Mouse (Mus musculus): ENCODE data around the gene Pafah1b3. TPM values are rescaled to one million over a fixed set of nuclear protein-coding genes. Genes with fewer than 3 reads are reported as not detected.

The Pafah1b3 gene
- total and polyA plus RNA-seq, 3 experiments, result 85.6 to 180 (median 110) TPM

DNA sequence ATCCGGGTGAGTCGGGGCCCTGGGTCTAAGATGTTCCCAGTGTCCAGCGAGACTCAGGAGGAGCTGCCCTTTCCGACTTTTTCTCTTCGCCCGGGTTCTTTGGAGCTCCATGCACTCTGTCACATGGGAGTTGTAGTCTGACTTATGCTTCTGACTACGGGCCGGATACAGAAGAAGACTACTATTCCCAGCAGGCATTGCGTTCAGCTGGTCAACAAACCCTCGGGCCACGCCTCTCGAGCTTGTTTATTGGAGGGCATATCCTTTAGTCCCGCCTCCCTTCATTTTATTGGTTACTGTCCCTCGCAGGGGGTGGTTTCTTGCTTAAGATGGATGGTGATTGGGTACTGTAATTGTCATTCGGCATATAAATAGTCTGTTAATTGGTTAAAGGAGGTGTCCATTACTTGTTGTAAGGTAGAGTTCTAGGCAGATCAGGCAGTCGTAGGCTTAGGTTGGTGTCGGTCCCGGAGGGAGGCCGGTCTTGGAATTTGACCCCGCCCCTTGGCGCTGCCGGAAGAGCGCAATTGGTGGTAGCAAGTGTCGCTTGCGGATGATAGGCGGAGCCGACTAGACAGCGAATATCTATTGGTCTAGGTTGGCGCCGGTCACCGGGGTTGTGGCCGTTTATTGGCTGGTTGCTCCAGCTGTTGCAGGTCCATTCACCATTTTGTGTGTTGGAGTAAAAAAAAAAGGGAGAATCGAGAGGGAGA is 29.9 kb downstream of the Pafah1b3 start (continued):
- 0 out of 2 replicates have a peak, but pooled peaks have one; percentile 16 for TF ChIP-seq MYC (IDR thresholded peaks at IDR 0.05; ENCODE audit: low read depth, low read length)
- no peak for TF ChIP-seq BHLHE40 (IDR thresholded peaks at IDR 0.05; ENCODE audit: borderline replicate concordance, low read depth, low read length)
- peak; percentile 97 for TF ChIP-seq HCFC1 (IDR thresholded peaks at IDR 0.05; ENCODE audit: low read depth, low read length)
- TF ChIP-seq TCF12 (IDR thresholded peaks at IDR 0.05; ENCODE audit: low read depth, low read length), result no peak; the same call in 1 of the 2 replicates
- no peak for TF ChIP-seq CTCF (IDR thresholded peaks at IDR 0.05 in 2 of 3, conservative IDR thresholded peaks at IDR 0.05 in 1 of 3; ENCODE audit: control insufficient read depth in 1 of 3, insufficient read depth in 1 of 3, low read depth in 2 of 3, low read length in 3 of 3, poor library complexity in 1 of 3, severe bottlenecking in 1 of 3)

- peaks cover 20% of the 10 kb centered on the region for H3K79me2 ChIP-seq (ENCODE audit: control insufficient read depth, insufficient read depth, low read length, poor library complexity)
- H3K36me3 ChIP-seq (ENCODE audit: control insufficient read depth in 1 of 2, insufficient read depth in 2 of 2, low read length in 2 of 2), result peaks cover 0 to 20% of the 10 kb centered on the region in 2 experiments; a peak in 2 of 4 replicates
- H3K4me3 ChIP-seq (ENCODE audit: control insufficient read depth in 1 of 2, insufficient read depth in 1 of 2, low read depth in 2 of 2, low read length in 2 of 2), result peak within 1 kb of the TSS; percentile 66 to 85
- H3K4me1 ChIP-seq (ENCODE audit: control insufficient read depth in 1 of 2, insufficient read depth in 2 of 2, low read length in 2 of 2), result peaks cover 7 to 27% of the 10 kb centered on the region in 2 experiments; a peak in 3 of 4 replicates
- no peaks in the 10 kb centered on the region for H3K27me3 ChIP-seq (ENCODE audit: control insufficient read depth in 1 of 2, insufficient read depth in 2 of 2, low read length in 2 of 2)
- peak within 1 kb of the TSS; percentile 95 for H3K27ac ChIP-seq (ENCODE audit: control insufficient read depth, low read depth, low read length)
- peak within 1 kb of the TSS; percentile 95 for H3K9ac ChIP-seq (ENCODE audit: control insufficient read depth, low read depth, low read length, poor library complexity, severe bottlenecking)
- no peaks in the 10 kb centered on the region for H3K9me3 ChIP-seq (replicated peaks; ENCODE audit: insufficient read depth, low read length)
- peak; percentile 100 for DNase-seq (ENCODE audit: low read depth, low spot score)
- TF ChIP-seq NRF1 (IDR thresholded peaks at IDR 0.05; ENCODE audit: insufficient read depth, low read depth, low read length, poor library complexity, severe bottlenecking) (no peak), ZNF384 (IDR thresholded peaks at IDR 0.05; ENCODE audit: low read depth, low read length) (no peak), HCFC1 (IDR thresholded peaks at IDR 0.05; ENCODE audit: low read depth, low read length) (no peak), E2F4 (IDR thresholded peaks at IDR 0.05; ENCODE audit: borderline replicate concordance, low read depth, low read length) (no peak; the same call in 1 of the 2 replicates), ETS1 (IDR thresholded peaks at IDR 0.05; ENCODE audit: low read depth, low read length) (peak; percentile 100), KAT2A (conservative IDR thresholded peaks at IDR 0.05; ENCODE audit: low read depth, low read length) (no peak), POLR2AphosphoS2 (IDR thresholded peaks at IDR 0.05; ENCODE audit: low read length) (peak; percentile 94), MEF2A (IDR thresholded peaks at IDR 0.05; ENCODE audit: extremely low read depth, insufficient replicate concordance, low read depth, low read length, poor library complexity, severe bottlenecking) (no peak), BHLHE40 (IDR thresholded peaks at IDR 0.05; ENCODE audit: borderline replicate concordance, low read depth, low read length) (peak; percentile 69; the same call in 1 of the 2 replicates), ELF1 (IDR thresholded peaks at IDR 0.05; ENCODE audit: low read depth, low read length) (no peak), TBP (IDR thresholded peaks at IDR 0.05; ENCODE audit: low read depth, low read length) (peak; percentile 80), MAFK (IDR thresholded peaks at IDR 0.05; ENCODE audit: borderline replicate concordance, low read depth, low read length) (no peak), USF2 (IDR thresholded peaks at IDR 0.05; ENCODE audit: borderline replicate concordance in 1 of 2, insufficient read depth in 1 of 2, low read depth in 1 of 2, low read length in 2 of 2) (no peak), RCOR1 (IDR thresholded peaks at IDR 0.05; ENCODE audit: low read depth, low read length) (no peak), POLR2AphosphoS5 (IDR thresholded peaks at IDR 0.05; ENCODE audit: borderline replicate concordance, low read depth, low read length) (no peak), MAZ (IDR thresholded peaks at IDR 0.05; ENCODE audit: low read depth, low read length) (peak; percentile 56; the same call in 1 of the 2 replicates), ZKSCAN1 (IDR thresholded peaks at IDR 0.05; ENCODE audit: low read depth, low read length) (no peak), TCF12 (IDR thresholded peaks at IDR 0.05; ENCODE audit: low read depth, low read length) (peak; percentile 46; the same call in 1 of the 2 replicates), UBTF (IDR thresholded peaks at IDR 0.05; ENCODE audit: borderline replicate concordance, insufficient read depth, low read depth, low read length) (no peak), MAX (IDR thresholded peaks at IDR 0.05; ENCODE audit: low read length) (peak; percentile 81), TAL1 (IDR thresholded peaks at IDR 0.05; ENCODE audit: low read length) (no peak), CHD2 (IDR thresholded peaks at IDR 0.05; ENCODE audit: low read length) (peak; percentile 89), EP300 (IDR thresholded peaks at IDR 0.05; ENCODE audit: low read depth in 1 of 2, low read length in 2 of 2) (peak in 1 of 2 experiments; percentile 74; a peak in 2 of 4 replicates), SIN3A (IDR thresholded peaks at IDR 0.05; ENCODE audit: low read length) (peak; percentile 90), ZC3H11A (IDR thresholded peaks at IDR 0.05; ENCODE audit: low read depth, low read length) (no peak), USF1 (IDR thresholded peaks at IDR 0.05; ENCODE audit: low read depth, low read length) (peak; percentile 79), GABPA (IDR thresholded peaks at IDR 0.05; ENCODE audit: low read depth, low read length) (no peak), MYB (IDR thresholded peaks at IDR 0.05; ENCODE audit: low read depth, low read length) (0 out of 2 replicates have a peak, but pooled peaks have one; percentile 16), MYC (IDR thresholded peaks at IDR 0.05; ENCODE audit: low read depth, low read length) (peak; percentile 85; the same call in 1 of the 2 replicates), CTCF (IDR thresholded peaks at IDR 0.05 in 2 of 3, conservative IDR thresholded peaks at IDR 0.05 in 1 of 3; ENCODE audit: control insufficient read depth in 1 of 3, insufficient read depth in 1 of 3, low read depth in 2 of 3, low read length in 3 of 3, poor library complexity in 1 of 3, severe bottlenecking in 1 of 3) (no peak)
Measured at GRCm38 (mm10) chr7:25267301-25267750, 30.5 kb downstream of the Pafah1b3 start, which contains the start of gene Cic. Gene Cic (plus strand): TSS chr7:25267704.
